19 mouse cellular contexts compared by ENCODE assay signal in genomic region chr13:96414384-96414783, GRCm38 (mm10). TPM values are rescaled to one million over a fixed set of nuclear protein-coding genes. Genes with fewer than 3 reads are reported as not detected.
"Had no signal": no experiment of that assay in that cellular context is flagged by ENCODE, and none has a peak within 500 bp of the region (broad histone marks: within the 10 kb centered on the region; RNA-seq: fewer than 3 reads in every experiment).

No protein-coding gene starts in this region.

- H3K27me3 ChIP-seq: neural tube, embryonic 15.5 days; stomach, embryonic 15.5 days had no signal

- H3K4me1 ChIP-seq: neural tube, embryonic 15.5 days; stomach, embryonic 15.5 days had no signal

- H3K4me2 ChIP-seq: neural tube, embryonic 15.5 days; stomach, embryonic 15.5 days had no signal

- H3K4me3 ChIP-seq: neural tube, embryonic 15.5 days; stomach, embryonic 15.5 days had no signal

- H3K9ac ChIP-seq: neural tube, embryonic 15.5 days; stomach, embryonic 15.5 days had no signal

- DNase-seq: retina, postnatal 1 day; right cerebral cortex, adult 18-20 months; right cerebral cortex, postnatal 14 days; right cerebral cortex, postnatal 25 days; right cerebral cortex, postnatal 4 days; spleen, adult 18-20 months; thymus, adult 18-20 months; thymus, adult 2 months; thymus, postnatal 14 days; thymus, postnatal 25 days; thymus, postnatal 36 days; thymus, postnatal 4 days had no signal

- H3K27ac ChIP-seq: neural tube, embryonic 15.5 days; stomach, embryonic 15.5 days; stomach, postnatal 0 days had no signal

- H3K9me3 ChIP-seq: neural tube, embryonic 15.5 days; stomach, embryonic 15.5 days had no signal

RNA-seq across cellular contexts. Expression of gene Ankdd1b, which starts 56.6 kb away (rescaled TPM):
- total RNA-seq: neutrophil, adult 5-6 weeks had no signal
- polyA plus RNA-seq: neural tube, embryonic 14.5 days; neural tube, embryonic 15.5 days; small intestine, adult 2 months; spleen, adult 2 months had no signal
